Mouse (Mus musculus) forebrain, embryonic 14.5 days (tissue): ENCODE data around the gene Tpk1. TPM values are rescaled to one million over a fixed set of nuclear protein-coding genes. Genes with fewer than 3 reads are reported as not detected.
"Not testable (repeated sequence)": the region's sequence is repeated elsewhere in the genome, so short reads cannot be mapped to it uniquely, and the experiment has no call there.

ENCODE experiments used
- ATAC-seq: fragments of 200-750 bp; cut with Nextera tagmentation; 2 replicates; pipeline ENCODE4 v1.8.0; 2017; ENCODE audit warnings: mild to moderate bottlenecking, moderate library complexity
- DNase-seq: peaks from one replicate; pipeline ENCODE4 v3.0.0-alpha.2; 2015; ENCODE audit warnings: low spot score
- H3K27ac ChIP-seq: fragments of 300-500 bp; sonication (generic); 2 replicates; pipeline ENCODE4 v1.5.1; 2014; ENCODE audit warnings: low read depth, mild to moderate bottlenecking, control low read depth, low read length, moderate library complexity
- H3K27me3 ChIP-seq: fragments of 300-500 bp; sonication (generic); replicated peaks from 2 replicates; pipeline ENCODE4 v1.6.1; 2014; ENCODE audit warnings: low read length, control low read depth, mixed read lengths; ENCODE audit not compliant: control insufficient read depth, insufficient read depth
- H3K36me3 ChIP-seq: fragments of 300-500 bp; sonication (generic); 2 replicates; pipeline ENCODE4 v1.6.1; 2014; ENCODE audit warnings: low read length, control low read depth; ENCODE audit not compliant: control insufficient read depth, insufficient read depth
- H3K4me1 ChIP-seq: fragments of 300-500 bp; sonication (generic); 2 replicates; pipeline ENCODE4 v1.6.1; 2014; ENCODE audit warnings: antibody characterized with exemption, low read length, control low read depth; ENCODE audit not compliant: control insufficient read depth, insufficient read depth
- H3K4me2 ChIP-seq: fragments of 300-500 bp; sonication (generic); 2 replicates; pipeline ENCODE4 v1.6.1; 2014; ENCODE audit warnings: mild to moderate bottlenecking, control low read depth, low read length
- H3K4me3 ChIP-seq: fragments of 300-500 bp; sonication (generic); 2 replicates; pipeline ENCODE4 v1.5.1; 2014; ENCODE audit warnings: low read depth, low read length, control low read depth
- H3K9ac ChIP-seq: fragments of 300-500 bp; sonication (generic); 2 replicates; pipeline ENCODE4 v1.6.1; 2014; ENCODE audit warnings: mild to moderate bottlenecking, low read length, control low read depth, moderate library complexity
- H3K9me3 ChIP-seq: fragments of 300-500 bp; sonication (generic); replicated peaks from 2 replicates; pipeline ENCODE4 v1.6.1; 2016; ENCODE audit warnings: low read length, control low read depth, mixed read lengths; ENCODE audit not compliant: control insufficient read depth
- WGBS: fragments of 180-500 bp; shearing (Covaris S2); extraction: QIAGEN DNeasy Blood & Tissue Kit; methylation state at CpG from one replicate; pipeline ENCODE4 v1.1.7; 2014; 5-methylcytosine and 5-hydroxymethylcytosine counted together
- polyA plus RNA-seq: library from polyadenylated mRNA; unstranded; fragments of >200 nt; fragmentation: Nextera tagmentation; extraction: Ambion mirVana; gene quantifications from 2 replicates; pipeline ENCODE4 v1.2.1, GENCODE M21; 2014

Tpk1 gene
- polyA plus RNA-seq, 1 experiment from 2014 or later, result 5.5 TPM

DNA sequence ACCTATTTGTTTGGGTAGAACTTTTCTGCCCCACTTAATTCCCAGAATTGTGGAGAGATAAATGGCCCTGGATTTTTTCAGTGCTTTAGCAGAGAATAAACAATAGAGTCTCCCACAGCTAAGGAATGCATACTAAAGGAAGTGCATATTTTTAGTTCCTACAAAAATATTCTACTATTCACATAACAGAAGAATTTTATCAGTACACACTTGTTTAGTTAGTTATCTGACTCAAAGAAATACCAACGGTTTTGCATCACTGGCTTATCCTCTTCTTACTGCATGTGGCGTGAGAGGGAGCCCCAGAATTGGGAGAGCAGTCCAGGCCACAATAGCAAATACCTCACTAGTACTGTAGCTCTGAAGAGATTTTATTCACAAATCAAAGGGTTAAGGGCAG is 141.1 kb downstream of the Tpk1 start:
- no peak for DNase-seq
- WGBS, result 78% methylated on average over 2 of the region's 2 CpGs

DNA sequence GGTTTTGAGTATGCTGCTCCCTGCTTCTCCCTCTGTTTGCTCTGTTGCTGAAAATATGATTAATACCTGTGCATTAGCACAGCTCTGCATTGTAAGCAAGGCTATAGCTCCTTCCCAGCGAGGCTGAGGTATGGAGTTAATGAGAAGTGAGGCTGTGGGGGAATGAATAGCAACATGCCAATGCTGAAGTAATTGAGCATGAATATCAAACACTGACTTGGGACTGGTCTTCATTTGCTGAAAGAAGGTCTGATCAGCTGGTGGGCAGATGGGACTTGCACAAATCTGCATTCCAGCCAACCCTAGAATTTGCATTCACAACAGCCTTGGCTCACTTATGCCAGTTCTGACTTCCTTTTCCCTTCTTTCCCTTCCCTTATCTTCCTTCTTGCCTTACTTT is 144.0 kb downstream of the Tpk1 start:
- H3K27ac ChIP-seq, result no peak overlapping the region
- no peak overlapping the region for H3K4me3 ChIP-seq
- no peak overlapping the region for H3K4me2 ChIP-seq
- H3K9me3 ChIP-seq, result no peaks in the 10 kb centered on the region
- DNase-seq, result peak; percentile 62
- ATAC-seq, result peak; percentile 54; the same call in 1 of the 2 replicates
- no peak overlapping the region for H3K9ac ChIP-seq
- H3K4me1 ChIP-seq, result peaks cover 3% of the 10 kb centered on the region; the same call in 1 of the 2 replicates
- H3K27me3 ChIP-seq, result no peaks in the 10 kb centered on the region
- 14% methylated on average over 1 of the region's 1 CpGs for WGBS
- H3K36me3 ChIP-seq, result no peaks in the 10 kb centered on the region

More for the DNA sequence above, 141.1 kb downstream of the Tpk1 start:
- Histone ChIP-seq H3K9me3 (no peaks in the 10 kb centered on the region), H3K4me1 (peaks cover 3% of the 10 kb centered on the region; the same call in 1 of the 2 replicates), H3K36me3 (no peaks in the 10 kb centered on the region), H3K4me3 (no peak overlapping the region), H3K27me3 (no peaks in the 10 kb centered on the region), H3K9ac (no peak overlapping the region), H3K27ac (no peak overlapping the region), H3K4me2 (no peak overlapping the region)
- ATAC-seq, result no peak

DNA sequence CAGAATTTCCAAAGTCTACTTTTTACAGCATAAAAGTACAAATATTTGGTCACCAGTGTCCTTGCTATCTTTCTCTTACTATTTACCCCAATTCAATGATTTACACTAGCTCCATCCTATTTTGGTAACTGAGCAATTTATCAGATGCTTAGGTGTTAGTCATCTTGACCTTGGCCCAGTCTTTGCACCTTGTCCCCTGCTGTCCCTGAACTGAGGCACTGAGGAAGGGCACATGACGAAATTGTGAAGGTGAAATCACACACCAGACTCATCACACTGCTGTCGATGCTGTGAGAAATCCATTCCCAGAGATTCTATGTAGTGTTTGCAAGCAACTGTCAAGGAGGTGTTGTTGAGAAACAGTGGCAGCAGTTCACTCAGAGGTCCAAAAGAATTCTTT is 145.9 kb downstream of the Tpk1 start:
- H3K27ac ChIP-seq, result no peak overlapping the region
- DNase-seq, result peak; percentile 24
- H3K4me1 ChIP-seq, result peaks cover 3% of the 10 kb centered on the region; the same call in 1 of the 2 replicates
- no peak overlapping the region for H3K4me2 ChIP-seq
- no peaks in the 10 kb centered on the region for H3K9me3 ChIP-seq
- no peaks in the 10 kb centered on the region for H3K36me3 ChIP-seq
- peak; percentile 7; the same call in 1 of the 2 replicates for ATAC-seq
- H3K4me3 ChIP-seq, result no peak overlapping the region
- H3K27me3 ChIP-seq, result no peaks in the 10 kb centered on the region
- 15% methylated on average over 2 of the region's 2 CpGs for WGBS
- H3K9ac ChIP-seq, result no peak overlapping the region

DNA sequence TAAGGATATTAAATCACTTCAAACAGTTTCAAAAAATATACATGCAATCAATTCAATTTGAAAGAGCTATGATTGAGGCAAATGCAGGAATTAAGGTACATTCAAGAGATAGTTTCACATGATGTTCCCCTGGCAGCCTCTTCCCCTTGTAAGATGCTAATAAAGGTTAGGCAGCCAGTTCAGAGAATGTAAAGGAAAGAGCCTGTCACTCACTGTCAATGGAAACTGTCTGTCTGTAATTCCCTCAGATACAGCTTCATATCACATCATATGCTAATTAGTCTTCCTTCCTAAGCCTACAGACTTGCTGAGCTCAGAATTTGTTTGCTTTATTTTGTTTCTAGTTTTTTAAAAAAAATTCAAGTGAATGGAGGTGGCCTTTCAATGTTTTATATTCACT is 147.7 kb downstream of the Tpk1 start:
- no peak overlapping the region for H3K27ac ChIP-seq
- H3K9me3 ChIP-seq, result no peaks in the 10 kb centered on the region
- H3K36me3 ChIP-seq, result no peaks in the 10 kb centered on the region
- no peak overlapping the region for H3K9ac ChIP-seq
- peaks cover 3% of the 10 kb centered on the region; the same call in 1 of the 2 replicates for H3K4me1 ChIP-seq
- H3K4me3 ChIP-seq, result no peak overlapping the region
- ATAC-seq (0 out of 2 replicates have a peak, but pooled peaks have one; percentile 23), DNase-seq (peak; percentile 18)
- H3K4me2 ChIP-seq, result no peak overlapping the region
- no peaks in the 10 kb centered on the region for H3K27me3 ChIP-seq

DNA sequence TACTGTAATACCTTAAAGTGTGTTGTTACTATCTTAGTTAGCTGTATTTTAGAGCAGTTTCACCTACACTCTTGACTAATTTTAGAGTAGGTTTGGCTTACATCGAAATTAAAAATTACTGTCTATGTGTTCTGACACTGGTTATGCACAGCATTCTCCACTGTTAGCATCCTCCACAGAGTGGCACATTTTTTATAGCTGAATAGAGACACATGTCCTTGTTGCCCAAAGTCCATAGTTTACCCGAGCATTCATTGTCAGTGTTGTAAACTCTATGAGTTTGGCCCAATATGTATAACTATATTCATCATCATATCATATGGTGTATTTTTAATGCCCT is 148.8 kb downstream of the Tpk1 start:
- Histone ChIP-seq H3K9me3 (no peaks in the 10 kb centered on the region), H3K4me2 (no peak overlapping the region), H3K36me3 (no peaks in the 10 kb centered on the region), H3K9ac (no peak overlapping the region), H3K4me1 (peaks cover 3% of the 10 kb centered on the region; the same call in 1 of the 2 replicates), H3K27me3 (no peaks in the 10 kb centered on the region), H3K4me3 (no peak overlapping the region), H3K27ac (no peak overlapping the region)
- WGBS, result 89% methylated on average over 2 of the region's 2 CpGs
- ATAC-seq, result no peak
- no peak for DNase-seq

DNA sequence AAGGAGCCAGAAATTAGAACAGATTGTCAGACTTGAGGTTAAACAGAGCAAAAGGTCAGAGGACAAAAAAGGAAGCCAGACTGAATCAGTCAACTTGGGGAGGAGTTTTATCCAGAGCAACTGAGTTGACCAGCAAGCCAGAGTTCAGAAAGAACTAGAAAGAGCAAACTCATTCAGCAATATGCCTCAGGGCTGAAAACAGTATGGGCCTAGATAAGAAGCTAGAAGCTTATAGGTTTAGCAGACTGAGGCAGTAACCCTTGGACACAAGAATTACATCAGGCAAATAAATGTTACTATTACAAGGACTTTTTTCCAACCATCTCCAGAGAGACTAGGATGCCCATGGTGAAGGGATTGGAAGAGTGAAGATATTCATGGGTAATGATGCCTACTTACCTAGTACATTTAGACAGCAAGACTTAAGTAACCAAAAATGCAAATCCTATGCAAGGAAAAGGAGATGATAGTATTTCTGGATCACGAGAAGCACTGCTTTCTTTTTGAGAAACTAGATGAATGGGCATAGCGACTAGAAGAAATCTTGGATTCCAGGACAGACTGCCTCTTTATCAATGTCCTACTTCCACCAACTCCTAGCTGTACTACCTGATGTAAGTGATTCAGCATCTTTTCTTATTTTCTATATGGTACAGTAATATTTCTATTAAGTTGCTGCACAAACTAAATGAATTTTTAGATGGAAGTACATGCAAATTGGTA is 149.3 kb downstream of the Tpk1 start:
- 94% methylated on average over 2 of the region's 2 CpGs for WGBS
- Histone ChIP-seq H3K9me3 (no peaks in the 10 kb centered on the region), H3K27ac (no peak overlapping the region), H3K36me3 (no peaks in the 10 kb centered on the region), H3K4me2 (no peak overlapping the region), H3K27me3 (no peaks in the 10 kb centered on the region), H3K4me3 (no peak overlapping the region), H3K9ac (no peak overlapping the region), H3K4me1 (no peaks in the 10 kb centered on the region)
- ATAC-seq (no peak), DNase-seq (no peak)

DNA sequence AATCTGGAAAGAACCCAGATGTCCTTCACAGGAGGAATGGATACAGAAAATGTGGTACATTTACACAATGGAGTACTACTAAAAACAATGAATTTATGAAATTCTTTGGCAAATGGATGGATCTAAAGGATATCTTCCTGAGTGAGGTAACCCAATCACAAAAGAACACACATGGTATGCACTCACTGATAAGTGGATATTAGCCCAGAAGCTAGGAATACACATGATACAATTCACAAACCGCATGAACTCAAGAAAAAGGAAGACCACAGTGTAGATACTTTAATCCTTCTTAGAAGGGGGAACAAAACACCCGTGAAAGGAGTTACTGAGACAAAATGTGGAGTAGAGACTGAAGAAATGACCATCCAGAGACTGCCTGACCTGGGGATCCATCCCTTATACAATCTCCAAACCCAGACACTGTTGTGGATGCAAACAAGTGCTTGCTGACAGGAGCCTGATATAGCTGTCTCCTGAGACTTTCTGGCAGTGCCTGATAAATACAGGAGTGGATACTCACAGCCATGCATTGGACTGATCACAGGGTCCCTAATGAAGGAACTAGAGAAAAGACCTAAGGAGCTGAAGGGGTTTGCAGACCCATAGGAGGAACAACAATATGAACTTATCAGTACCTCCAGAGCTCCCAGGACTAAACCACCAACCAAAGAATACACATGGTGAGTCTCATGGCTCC is 159.2 kb downstream of the Tpk1 start:
- not testable (repeated sequence) for ATAC-seq, H3K27me3 ChIP-seq, H3K4me1 ChIP-seq, H3K9me3 ChIP-seq, H3K36me3 ChIP-seq, H3K9ac ChIP-seq, H3K4me3 ChIP-seq, H3K4me2 ChIP-seq, DNase-seq, H3K27ac ChIP-seq
- WGBS, result 87% methylated on average over 2 of the region's 2 CpGs

DNA sequence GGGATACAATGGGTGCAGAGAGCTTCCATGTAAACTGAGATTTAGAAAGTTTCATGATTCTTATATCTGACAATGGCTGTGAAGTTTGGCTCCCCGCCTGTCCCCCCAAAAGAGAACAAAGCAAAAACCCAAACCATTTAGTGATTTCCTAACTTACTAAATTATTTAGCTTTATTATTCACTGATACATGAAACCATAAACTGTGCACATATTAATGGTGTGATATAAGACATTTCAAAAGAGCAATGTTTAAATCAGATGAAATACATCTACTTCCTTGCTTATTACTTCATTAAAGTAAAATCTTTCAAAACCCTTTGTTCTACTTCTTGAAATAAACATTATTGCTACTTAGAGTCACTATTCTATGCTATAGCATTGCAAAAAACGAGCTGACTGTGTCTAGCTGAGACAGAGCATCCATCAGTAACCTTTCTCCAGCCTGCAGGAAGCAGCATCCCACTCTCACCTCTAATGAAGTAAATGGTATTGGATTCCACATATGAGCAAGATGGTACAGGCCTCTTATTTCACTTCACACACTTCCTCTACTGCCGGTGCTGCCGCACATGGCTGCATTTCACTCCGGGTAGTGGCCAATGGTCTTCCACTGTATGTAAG is 161.4 kb downstream of the Tpk1 start:
- H3K27me3 ChIP-seq, result no peaks in the 10 kb centered on the region
- no peak for DNase-seq
- no peak for ATAC-seq
- no peak overlapping the region for H3K4me2 ChIP-seq
- no peaks in the 10 kb centered on the region for H3K4me1 ChIP-seq
- H3K27ac ChIP-seq, result no peak overlapping the region
- no peaks in the 10 kb centered on the region for H3K36me3 ChIP-seq
- no peak overlapping the region for H3K4me3 ChIP-seq
- WGBS, result 82% methylated on average over 5 of the region's 5 CpGs
- no peaks in the 10 kb centered on the region for H3K9me3 ChIP-seq
- no peak overlapping the region for H3K9ac ChIP-seq

DNA sequence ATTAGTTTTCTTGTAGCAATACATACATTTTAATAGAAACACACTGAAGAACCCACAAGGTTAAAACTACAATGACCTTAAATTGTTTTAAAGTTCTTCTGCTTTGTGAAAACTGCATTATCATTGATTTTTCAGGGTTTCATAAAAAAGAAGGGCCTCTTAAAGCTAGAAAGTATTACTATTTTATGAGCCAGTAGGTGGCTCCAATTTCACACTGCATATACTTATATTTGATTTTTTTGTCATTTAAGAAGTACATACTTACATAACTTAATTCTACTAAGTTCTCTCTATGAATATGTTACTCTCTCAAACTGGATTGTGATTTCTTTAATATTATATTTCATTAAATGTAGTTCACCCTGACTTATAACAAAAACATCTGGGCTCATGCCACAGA is 173.7 kb downstream of the Tpk1 start:
- H3K27me3 ChIP-seq, result no peaks in the 10 kb centered on the region
- no peaks in the 10 kb centered on the region for H3K36me3 ChIP-seq
- H3K4me3 ChIP-seq, result no peak overlapping the region
- H3K9me3 ChIP-seq, result no peaks in the 10 kb centered on the region
- H3K27ac ChIP-seq, result no peak overlapping the region
- no peaks in the 10 kb centered on the region for H3K4me1 ChIP-seq
- ATAC-seq (no peak), DNase-seq (peak; percentile 19)
- H3K9ac ChIP-seq, result no peak overlapping the region
- no peak overlapping the region for H3K4me2 ChIP-seq
